Mouse (Mus musculus): ENCODE results near the gene Stag1.
A peak's percentile ranks its signal among the peaks of the same experiment; 100 is the strongest.

Gene Stag1

GRCm38 (mm10) chr9:100962903-100963427 is 365.4 kb downstream of the Stag1 start:
- no peak for DNase-seq (ENCODE audit: low spot score in 2 of 2)

- no peak for DNase-seq (ENCODE audit: low spot score in 2 of 2)
These were observed 365.9 kb downstream of the Stag1 start for GRCm38 (mm10) chr9:100963428-100963912.

GRCm38 (mm10) chr9:100964106-100964505 is 366.5 kb downstream of the Stag1 start:
- no peak for DNase-seq (ENCODE audit: low spot score in 2 of 2)

- no peak for DNase-seq (ENCODE audit: low spot score in 2 of 2)
These were observed 371.9 kb downstream of the Stag1 start for GRCm38 (mm10) chr9:100969461-100969860.

GRCm38 (mm10) chr9:100978666-100979065 is 381.1 kb downstream of the Stag1 start:
- DNase-seq (ENCODE audit: low spot score in 2 of 2) = no peak

- peak in 1 of 2 experiments; percentile 22 for DNase-seq (ENCODE audit: low spot score in 2 of 2)
These were observed 381.7 kb downstream of the Stag1 start for GRCm38 (mm10) chr9:100979260-100979659.

GRCm38 (mm10) chr9:100982786-100983185 is 385.2 kb downstream of the Stag1 start:
- no peak for DNase-seq (ENCODE audit: low spot score in 2 of 2)

- DNase-seq (ENCODE audit: low spot score in 2 of 2) = no peak
These were observed 387.0 kb downstream of the Stag1 start for GRCm38 (mm10) chr9:100984381-100985310.

- no peak for DNase-seq (ENCODE audit: low spot score in 2 of 2)
These were observed 389.4 kb downstream of the Stag1 start for GRCm38 (mm10) chr9:100987006-100987405.

- DNase-seq (ENCODE audit: low spot score in 2 of 2) = no peak
These were observed 390.3 kb downstream of the Stag1 start for GRCm38 (mm10) chr9:100987850-100988249.

GRCm38 (mm10) chr9:100990609-100991008 is 393.0 kb downstream of the Stag1 start:
- DNase-seq (ENCODE audit: low spot score in 2 of 2) = no peak

GRCm38 (mm10) chr9:100991321-100991720 is 393.7 kb downstream of the Stag1 start:
- DNase-seq (ENCODE audit: low spot score in 2 of 2) = no peak

GRCm38 (mm10) chr9:100992191-100992590 is 394.6 kb downstream of the Stag1 start:
- DNase-seq (ENCODE audit: low spot score in 2 of 2) = no peak

- DNase-seq (ENCODE audit: low spot score in 2 of 2) = no peak
These were observed 396.3 kb downstream of the Stag1 start for GRCm38 (mm10) chr9:100993937-100994336.

- DNase-seq (ENCODE audit: low spot score in 2 of 2) = no peak
These were observed 399.5 kb downstream of the Stag1 start for GRCm38 (mm10) chr9:100997138-100997537.

- no peak for DNase-seq (ENCODE audit: low spot score in 2 of 2)
These were observed 404.5 kb downstream of the Stag1 start for GRCm38 (mm10) chr9:101002053-101002452.

- DNase-seq (ENCODE audit: low spot score in 2 of 2) = no peak
These were observed 405.2 kb downstream of the Stag1 start for GRCm38 (mm10) chr9:101002841-101003240.

- no peak for DNase-seq (ENCODE audit: low spot score in 2 of 2)
These were observed 405.7 kb downstream of the Stag1 start for GRCm38 (mm10) chr9:101003302-101003701.

- DNase-seq (ENCODE audit: low spot score in 2 of 2) = no peak
These were observed 408.3 kb downstream of the Stag1 start for GRCm38 (mm10) chr9:101005866-101006265.
